Mouse (Mus musculus) embryonic fibroblast, embryonic 13.5 days (primary cell): ENCODE results near the gene Foxn1.

ENCODE experiments used
- CTCF ChIP-seq: IDR thresholded peaks from 2 replicates; pipeline ENCODE4 v1.5.1; 2011; ENCODE audit warnings: mild to moderate bottlenecking, control low read depth, low read length, moderate library complexity, borderline replicate concordance; ENCODE audit not compliant: insufficient read depth
- POLR2A ChIP-seq: IDR thresholded peaks from 2 replicates; pipeline ENCODE4 v1.6.1; 2011; ENCODE audit warnings: low read depth, mild to moderate bottlenecking, control low read depth, low read length, moderate library complexity

DNA sequence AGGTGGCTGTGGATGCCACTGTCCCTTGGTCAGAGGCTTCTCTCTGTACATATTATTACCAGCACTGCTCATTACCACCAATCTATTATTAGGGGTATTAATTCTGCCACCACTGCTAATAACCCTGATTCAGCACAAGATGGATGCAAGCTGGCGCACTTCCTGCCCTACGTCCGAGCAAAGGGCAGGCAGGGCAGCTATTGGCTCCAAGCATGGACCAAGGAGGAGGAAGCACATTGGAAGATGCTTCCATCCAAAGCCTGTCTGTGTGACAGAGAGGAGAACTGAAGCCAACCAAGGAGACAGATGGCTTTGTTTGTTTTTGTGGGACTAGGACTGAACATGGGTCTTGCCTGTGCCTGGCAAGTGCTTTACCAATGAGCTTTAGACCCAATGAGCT lies 5.4 kb downstream of the Foxn1 start:
- TF ChIP-seq CTCF: no peak
- TF ChIP-seq POLR2A: no peak
